Mouse (Mus musculus): ENCODE data around the gene Calm2.

GRCm38 (mm10) chr17:87482867-87483266 lies 36.1 kb upstream of the Calm2 start:
- no peak for TF ChIP-seq POLR2A (IDR thresholded peaks at IDR 0.05; ENCODE audit: borderline replicate concordance, extremely low read depth, insufficient read depth, insufficient read length, poor library complexity, severe bottlenecking)
- TF ChIP-seq CTCF (IDR thresholded peaks at IDR 0.05; ENCODE audit: borderline replicate concordance, extremely low read depth, insufficient read depth, insufficient read length) = no peak

All from brain, embryonic 14.5 days (tissue).